Mouse (Mus musculus) stomach, postnatal 0 days (tissue): ENCODE measurements around the gene Draxin.
A peak's percentile ranks its signal among the peaks of the same experiment; 100 is the strongest.

Experiments used
- CTCF ChIP-seq: IDR thresholded peaks from 2 replicates; pipeline ENCODE4 v1.5.1; 2016; ENCODE audit warnings: antibody characterized with exemption, low read depth, mild to moderate bottlenecking, moderate library complexity
- EP300 ChIP-seq: optimal IDR thresholded peaks from 2 replicates; pipeline ENCODE3; 2016; ENCODE audit warnings: antibody characterized with exemption

GRCm38 (mm10) chr4:148170842-148171241 is 40.3 kb upstream of the Draxin start:
- TF ChIP-seq EP300 = no peak
- TF ChIP-seq CTCF = peak; percentile 96
